Mouse (Mus musculus): Measurements from ENCODE around the gene Gpt2. TPM values are rescaled to one million over a fixed set of nuclear protein-coding genes. Genes with fewer than 3 reads are reported as not detected.

Gpt2 gene
- total and polyA plus RNA-seq, 3 experiments = 29.7 to 50.0 (median 37.8) TPM

- H3K4me3 ChIP-seq (replicated peaks in 1 of 3; ENCODE audit: low read depth in 2 of 3, low read length in 2 of 3, poor library complexity in 1 of 3) = no peak overlapping the region
- dilution Hi-C loops (cut with MboI; ENCODE audit: extremely low pct_ligation_motif_present, extremely low pct_unique_long_range_greater_than_20kb, low sequenced_read_pairs) = no loop called here
- no peaks in the 10 kb centered on the region for H3K36me3 ChIP-seq (replicated peaks in 1 of 2; ENCODE audit: control insufficient read depth in 1 of 2, insufficient read depth in 1 of 2, low read length in 1 of 2)
- in situ Hi-C loops (cut with MboI; ENCODE audit: low pct_ligation_motif_present, low pct_unique_long_range_greater_than_20kb, low sequenced_read_pairs) = no loop called here
- no peak for DNase-seq (ENCODE audit: extremely low read depth)
- no peak overlapping the region for H3K27ac ChIP-seq (ENCODE audit: insufficient read depth, low read depth)
- no peaks in the 10 kb centered on the region for H3K27me3 ChIP-seq (replicated peaks)
- TF ChIP-seq BHLHE40 (IDR thresholded peaks at IDR 0.05; ENCODE audit: low read depth, low read length) = no peak
- no peak for TF ChIP-seq TBP (conservative IDR thresholded peaks at IDR 0.05; ENCODE audit: low read depth, low read length)
- TF ChIP-seq USF1 (IDR thresholded peaks at IDR 0.05; ENCODE audit: low read depth, low read length) = no peak
- TF ChIP-seq MAZ (IDR thresholded peaks at IDR 0.05; ENCODE audit: low read depth, low read length) = no peak
- no peaks in the 10 kb centered on the region for H3K79me2 ChIP-seq (replicated peaks; ENCODE audit: control insufficient read depth, extremely low read depth, insufficient read depth, poor library complexity, severe bottlenecking)
- no peak overlapping the region for H3K4me2 ChIP-seq (ENCODE audit: insufficient read depth, low read depth, poor library complexity, severe bottlenecking)
- peaks cover 3% of the 10 kb centered on the region for H3K9me3 ChIP-seq (replicated peaks; ENCODE audit: low read length)
- peaks cover 2 to 7% of the 10 kb centered on the region in 2 experiments; a peak in 2 of 4 replicates for H3K4me1 ChIP-seq (ENCODE audit: control insufficient read depth in 1 of 2, insufficient read depth in 2 of 2)
- no peak overlapping the region for H3K9ac ChIP-seq (ENCODE audit: insufficient read depth, low read depth)
Observed at GRCm38 (mm10) chr8:85487906-85488620, 4.3 kb upstream of the Gpt2 start.

- H3K4me3 ChIP-seq (replicated peaks in 1 of 3; ENCODE audit: low read depth in 2 of 3, low read length in 2 of 3, poor library complexity in 1 of 3) = no peak overlapping the region
- H3K4me1 ChIP-seq (ENCODE audit: control insufficient read depth in 1 of 2, insufficient read depth in 2 of 2) = peaks cover 2 to 8% of the 10 kb centered on the region in 2 experiments; a peak in 3 of 4 replicates
- H3K79me2 ChIP-seq (replicated peaks; ENCODE audit: control insufficient read depth, extremely low read depth, insufficient read depth, poor library complexity, severe bottlenecking) = no peaks in the 10 kb centered on the region
- in situ Hi-C loops (cut with MboI; ENCODE audit: low pct_ligation_motif_present, low pct_unique_long_range_greater_than_20kb, low sequenced_read_pairs) = no loop called here
- H3K9ac ChIP-seq (ENCODE audit: insufficient read depth, low read depth) = no peak overlapping the region
- H3K9me3 ChIP-seq (replicated peaks; ENCODE audit: low read length) = peaks cover 3% of the 10 kb centered on the region
- no peaks in the 10 kb centered on the region for H3K36me3 ChIP-seq (replicated peaks in 1 of 2; ENCODE audit: control insufficient read depth in 1 of 2, insufficient read depth in 1 of 2, low read length in 1 of 2)
- no peak for DNase-seq (ENCODE audit: extremely low read depth)
- no peak overlapping the region for H3K27ac ChIP-seq (ENCODE audit: insufficient read depth, low read depth)
- no peak overlapping the region for H3K4me2 ChIP-seq (ENCODE audit: insufficient read depth, low read depth, poor library complexity, severe bottlenecking)
- dilution Hi-C loops (cut with MboI; ENCODE audit: extremely low pct_ligation_motif_present, extremely low pct_unique_long_range_greater_than_20kb, low sequenced_read_pairs) = no loop called here
- no peaks in the 10 kb centered on the region for H3K27me3 ChIP-seq (replicated peaks)
- TF ChIP-seq ELF1 (IDR thresholded peaks at IDR 0.05; ENCODE audit: low read depth, low read length) (no peak), NRF1 (IDR thresholded peaks at IDR 0.05; ENCODE audit: low read depth, low read length) (no peak), MAFK (IDR thresholded peaks at IDR 0.05; ENCODE audit: insufficient replicate concordance, low read length) (no peak), MAX (IDR thresholded peaks at IDR 0.05; ENCODE audit: low read length) (no peak), ZC3H11A (IDR thresholded peaks at IDR 0.05; ENCODE audit: low read depth, low read length) (no peak), IRF4 (IDR thresholded peaks at IDR 0.05; ENCODE audit: low read depth, low read length) (no peak), ETS1 (conservative IDR thresholded peaks at IDR 0.05; ENCODE audit: low read depth, low read length) (no peak), MEF2A (IDR thresholded peaks at IDR 0.05; ENCODE audit: borderline replicate concordance, low read depth, low read length) (no peak), USF2 (conservative IDR thresholded peaks at IDR 0.05; ENCODE audit: low read depth, low read length) (no peak), PAX5 (IDR thresholded peaks at IDR 0.05; ENCODE audit: low read length) (no peak)
Observed at GRCm38 (mm10) chr8:85488631-85489030, 3.7 kb upstream of the Gpt2 start.

Measured in CH12.LX (cell line).